Mouse (Mus musculus) small intestine, adult 2 months (tissue): ENCODE measurements around the gene Rnf216. TPM values are rescaled to one million over a fixed set of nuclear protein-coding genes. Genes with fewer than 3 reads are reported as not detected.

Experiments
- H3K27ac ChIP-seq: fragments of 200-500 bp; 2 replicates; pipeline ENCODE4 v1.5.1; 2012; ENCODE audit warnings: low read depth, low read length, control low read depth, inconsistent platforms; ENCODE audit not compliant: insufficient read depth
- H3K27me3 ChIP-seq: fragments of 200-500 bp; 2 replicates; pipeline ENCODE4 v1.6.1; 2012; ENCODE audit warnings: mild to moderate bottlenecking, moderate library complexity, low read length, inconsistent platforms; ENCODE audit not compliant: control insufficient read depth, insufficient read depth
- H3K36me3 ChIP-seq: fragments of 200-500 bp; 2 replicates; pipeline ENCODE4 v1.6.1; 2012; ENCODE audit warnings: mild to moderate bottlenecking, low read length, control low read depth, inconsistent platforms; ENCODE audit not compliant: control insufficient read depth, insufficient read depth
- H3K4me1 ChIP-seq: fragments of 200-500 bp; 2 replicates; pipeline ENCODE4 v1.6.1; 2012; ENCODE audit warnings: low read length, inconsistent platforms, mixed read lengths; ENCODE audit not compliant: control insufficient read depth, insufficient read depth, insufficient read length
- H3K4me3 ChIP-seq: fragments of 200-500 bp; 2 replicates; pipeline ENCODE4 v1.5.1; 2012; ENCODE audit warnings: low read depth, mild to moderate bottlenecking, control low read depth, inconsistent platforms, low read length, moderate library complexity
- CTCF ChIP-seq: fragments of 200-500 bp; IDR thresholded peaks from 2 replicates; pipeline ENCODE4 v1.5.1; 2012; ENCODE audit warnings: low read depth, mild to moderate bottlenecking, control low read depth, inconsistent platforms, low read length, moderate library complexity, mixed read lengths; ENCODE audit not compliant: insufficient replicate concordance, insufficient read length; ENCODE audit errors: extremely low read depth
- POLR2A ChIP-seq: fragments of 200-500 bp; IDR thresholded peaks from 2 replicates; pipeline ENCODE4 v1.6.1; 2012; ENCODE audit warnings: low read depth, mild to moderate bottlenecking, control low read depth, inconsistent platforms, low read length, moderate library complexity
- WGBS: fragments of 180-500 bp; shearing (Covaris S2); methylation state at CpG from one replicate; pipeline ENCODE4 v1.1.7; 2018; 5-methylcytosine and 5-hydroxymethylcytosine counted together
- polyA plus RNA-seq: library from polyadenylated mRNA; depleted of rRNA; stranded (reverse); fragments of >200 nt; gene quantifications from 2 replicates; pipeline ENCODE4 v1.2.3, GENCODE M21; 2012

Gene Rnf216
- polyA plus RNA-seq, 1 experiment = 24.3 TPM

DNA sequence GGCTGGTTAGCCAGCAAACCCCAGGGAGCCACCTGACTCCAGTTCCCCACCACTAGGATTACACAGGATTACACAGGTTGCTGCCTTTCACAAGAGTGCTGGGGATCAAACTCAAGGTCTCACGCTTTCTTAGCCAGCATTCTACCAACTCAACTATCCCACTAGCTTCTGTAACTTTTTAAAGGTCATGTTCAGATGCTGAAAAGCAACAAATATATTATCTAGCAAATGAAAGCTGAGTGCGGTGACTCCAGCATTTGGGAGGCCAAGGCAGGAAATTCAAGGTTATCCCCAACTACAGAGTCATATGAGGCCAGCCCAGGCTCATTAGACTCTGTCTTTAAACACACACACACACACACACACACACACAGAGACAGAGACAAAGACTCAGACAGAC lies 9.6 kb downstream of the Rnf216 start:
- Histone ChIP-seq H3K27ac (no peak overlapping the region), H3K4me3 (no peak overlapping the region), H3K27me3 (no peaks in the 10 kb centered on the region), H3K36me3 (no peaks in the 10 kb centered on the region), H3K4me1 (peaks cover 6% of the 10 kb centered on the region; the same call in 1 of the 2 replicates)
- 92% methylated on average over 2 of the region's 2 CpGs for WGBS
- TF ChIP-seq CTCF (no peak), POLR2A (no peak)

DNA sequence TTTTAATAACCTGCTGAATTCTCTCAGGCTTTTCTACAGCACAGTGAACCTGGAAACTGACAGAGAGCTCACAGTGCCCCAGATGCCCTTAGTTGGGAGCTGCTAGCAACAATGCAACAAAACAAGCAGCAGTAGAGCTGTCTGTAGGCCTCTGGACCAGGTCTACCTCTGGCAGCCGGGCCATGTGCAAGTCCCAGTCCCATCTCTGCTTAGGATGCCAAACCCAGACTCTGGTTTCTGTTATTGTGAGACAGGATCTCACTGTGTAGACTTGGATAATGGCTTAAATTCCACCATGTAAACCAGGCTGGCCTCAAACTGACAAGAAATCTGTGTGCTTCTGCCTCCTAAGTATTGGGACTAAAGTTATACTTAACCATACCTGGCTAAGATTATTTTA lies 11.2 kb downstream of the Rnf216 start:
- no peak for TF ChIP-seq POLR2A
- no peak for TF ChIP-seq CTCF
- no peaks in the 10 kb centered on the region for H3K27me3 ChIP-seq
- no peak overlapping the region for H3K4me3 ChIP-seq
- peaks cover 3% of the 10 kb centered on the region; the same call in 1 of the 2 replicates for H3K4me1 ChIP-seq
- H3K36me3 ChIP-seq = no peaks in the 10 kb centered on the region
- H3K27ac ChIP-seq = no peak overlapping the region
- WGBS = 76% methylated on average over 1 of the region's 1 CpGs

DNA sequence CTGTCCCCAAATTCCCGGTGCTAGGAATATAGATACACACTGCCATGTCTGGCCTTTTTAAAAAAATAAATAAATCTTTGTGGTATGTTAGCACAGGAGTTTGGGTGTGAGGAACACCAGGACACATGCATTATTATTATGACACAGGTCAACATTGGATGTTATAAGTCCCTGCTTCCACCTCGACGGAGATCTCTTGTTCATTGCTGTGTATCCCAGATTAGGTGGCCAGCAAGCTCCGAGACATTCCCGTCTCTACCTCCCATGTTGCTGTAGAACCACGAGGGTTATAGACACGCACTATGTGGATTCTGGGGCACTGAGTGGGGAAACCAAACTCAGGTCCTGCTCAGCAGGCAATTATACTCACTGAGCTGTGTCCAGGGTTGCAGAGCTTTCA lies 17.5 kb downstream of the Rnf216 start:
- 92% methylated on average over 7 of the region's 7 CpGs for WGBS
- Histone ChIP-seq H3K27ac (no peak overlapping the region), H3K4me3 (no peak overlapping the region), H3K27me3 (no peaks in the 10 kb centered on the region), H3K36me3 (peaks cover 15% of the 10 kb centered on the region), H3K4me1 (no peaks in the 10 kb centered on the region)
- TF ChIP-seq CTCF (no peak), POLR2A (no peak)

DNA sequence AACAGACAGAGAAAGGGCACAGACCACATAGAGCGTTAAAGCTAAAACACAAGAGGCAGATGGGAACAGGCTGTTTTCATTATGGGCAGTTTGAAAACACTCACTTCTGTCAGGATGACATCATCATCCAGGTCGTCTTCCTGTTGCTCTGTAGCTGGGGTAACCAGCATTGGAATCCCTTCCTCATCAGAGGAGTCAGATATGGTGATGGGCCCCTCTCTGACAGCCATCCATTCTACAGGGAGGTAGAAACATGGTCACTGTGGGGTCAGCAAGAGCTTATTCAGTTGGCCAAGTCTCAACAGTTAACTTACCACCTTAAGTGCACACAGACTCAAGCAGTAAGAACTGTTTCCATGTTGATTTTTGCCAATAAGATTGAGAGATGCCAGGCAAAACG lies 19.9 kb downstream of the Rnf216 start:
- Histone ChIP-seq H3K4me3 (no peak overlapping the region), H3K27me3 (no peaks in the 10 kb centered on the region), H3K36me3 (peaks cover 35% of the 10 kb centered on the region), H3K27ac (no peak overlapping the region), H3K4me1 (no peaks in the 10 kb centered on the region)
- TF ChIP-seq CTCF = no peak
- no peak for TF ChIP-seq POLR2A
- 70% methylated on average over 3 of the region's 3 CpGs for WGBS

DNA sequence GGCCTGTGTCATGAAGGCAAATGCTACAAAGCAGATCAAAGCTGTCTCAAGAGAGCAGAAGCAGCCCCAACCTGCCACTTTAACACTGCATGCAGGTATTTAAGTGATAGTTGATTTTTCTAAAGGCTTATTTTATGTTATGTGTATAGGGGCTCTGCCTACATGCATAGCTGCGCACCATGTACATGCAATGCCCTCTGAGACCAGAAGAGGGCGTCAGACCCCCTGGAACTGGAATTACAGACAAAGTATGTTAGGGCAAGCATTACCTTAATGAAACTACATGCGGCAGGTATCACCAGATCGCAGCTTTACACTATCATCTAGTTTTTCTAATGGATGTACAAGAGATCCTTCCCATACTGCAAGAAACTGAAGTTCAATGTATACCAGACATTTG lies 27.9 kb downstream of the Rnf216 start:
- no peaks in the 10 kb centered on the region for H3K4me1 ChIP-seq
- WGBS = 72% methylated on average over 4 of the region's 4 CpGs
- peaks cover 65% of the 10 kb centered on the region for H3K36me3 ChIP-seq
- no peak overlapping the region for H3K4me3 ChIP-seq
- peak; percentile 54; the same call in 1 of the 2 replicates for TF ChIP-seq CTCF
- TF ChIP-seq POLR2A = no peak
- no peaks in the 10 kb centered on the region for H3K27me3 ChIP-seq
- H3K27ac ChIP-seq = no peak overlapping the region

DNA sequence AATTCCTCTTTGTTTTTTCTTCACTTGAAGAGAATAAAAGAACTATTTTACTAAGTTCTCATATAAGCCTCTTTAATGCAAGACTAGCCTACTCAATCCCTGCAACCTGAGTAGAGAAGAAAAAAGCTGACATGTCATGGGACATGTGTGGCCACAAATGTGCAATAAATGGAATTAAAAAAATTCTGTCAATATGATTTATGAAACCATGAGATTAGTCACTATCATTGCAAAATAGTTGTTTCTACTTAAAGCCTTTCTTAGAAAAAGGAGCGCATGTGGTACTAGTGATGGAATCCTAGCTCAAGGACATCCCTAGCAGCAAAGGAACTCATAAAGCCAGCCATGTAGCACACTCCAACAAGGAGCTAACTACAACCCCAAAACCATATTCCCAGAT lies 33.0 kb downstream of the Rnf216 start:
- Histone ChIP-seq H3K36me3 (peaks cover 67% of the 10 kb centered on the region), H3K4me1 (no peaks in the 10 kb centered on the region), H3K27ac (no peak overlapping the region), H3K27me3 (no peaks in the 10 kb centered on the region), H3K4me3 (no peak overlapping the region)
- TF ChIP-seq POLR2A (no peak), CTCF (no peak)
- WGBS = 94% methylated on average over 1 of the region's 1 CpGs

DNA sequence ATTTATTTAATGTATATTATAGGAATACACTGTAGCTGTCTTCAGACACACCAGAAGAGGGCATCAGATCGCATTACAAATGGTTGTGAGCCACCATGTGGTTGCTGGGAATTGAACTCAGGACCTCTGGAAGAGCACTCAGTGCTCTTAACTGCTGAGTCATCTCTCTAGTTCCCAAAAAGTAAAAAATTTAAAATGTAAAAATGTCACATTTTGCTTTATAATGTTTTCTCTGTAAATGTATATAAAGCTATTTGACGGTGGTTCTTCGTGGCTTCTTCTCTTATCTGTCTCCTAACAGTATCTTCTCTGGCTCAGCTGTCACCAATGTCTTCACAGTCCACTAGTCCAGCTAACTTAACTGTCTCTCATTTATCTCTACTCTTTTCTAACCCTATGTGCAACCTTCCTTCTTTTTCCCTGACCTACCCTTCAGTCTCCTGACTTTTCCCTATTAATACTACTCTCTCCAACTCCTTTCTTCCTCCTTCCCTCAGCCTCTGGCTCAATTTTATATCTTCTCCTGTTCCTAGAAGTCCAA lies 36.1 kb downstream of the Rnf216 start:
- TF ChIP-seq CTCF (no peak), POLR2A (no peak)
- peaks cover 62% of the 10 kb centered on the region for H3K36me3 ChIP-seq
- no peak overlapping the region for H3K27ac ChIP-seq
- no peaks in the 10 kb centered on the region for H3K4me1 ChIP-seq
- no peak overlapping the region for H3K4me3 ChIP-seq
- 98% methylated on average over 3 of the region's 3 CpGs for WGBS
- no peaks in the 10 kb centered on the region for H3K27me3 ChIP-seq
